1 mouse cellular context compared by ENCODE assay signal in genomic region chr2:25977587-25978239, GRCm38 (mm10).
A peak's percentile ranks its signal among the peaks of the same experiment; 100 is the strongest.
TF ChIP-seq lines count a peak whose summit lies in the region.

No protein-coding gene starts in this region.

TF ChIP-seq in CH12.LX, 34 proteins besides CTCF, POLR2A, EP300 and RAD21 (continued from another document):
- TF ChIP-seq GABPA (IDR thresholded peaks at IDR 0.05; ENCODE audit: insufficient replicate concordance, low read depth, low read length), result no peak
- peak; percentile 33; the same call in 1 of the 2 replicates for TF ChIP-seq MAFK (IDR thresholded peaks at IDR 0.05; ENCODE audit: insufficient replicate concordance, low read length)
- peak; percentile 27; the same call in 1 of the 2 replicates for TF ChIP-seq TCF12 (IDR thresholded peaks at IDR 0.05; ENCODE audit: low read depth, low read length)
- TF ChIP-seq MEF2A (IDR thresholded peaks at IDR 0.05; ENCODE audit: borderline replicate concordance, low read depth, low read length), result peak; percentile 99
- TF ChIP-seq USF1 (IDR thresholded peaks at IDR 0.05; ENCODE audit: low read depth, low read length), result no peak
- no peak for TF ChIP-seq USF2 (conservative IDR thresholded peaks at IDR 0.05; ENCODE audit: low read depth, low read length)
- TF ChIP-seq BHLHE40 (IDR thresholded peaks at IDR 0.05; ENCODE audit: low read depth, low read length), result peak; percentile 76
- no peak for TF ChIP-seq PAX5 (IDR thresholded peaks at IDR 0.05; ENCODE audit: low read length)
- no peak for TF ChIP-seq UBTF (IDR thresholded peaks at IDR 0.05; ENCODE audit: low read depth, low read length)
- TF ChIP-seq SIN3A (IDR thresholded peaks at IDR 0.05; ENCODE audit: low read length), result peak; percentile 70
